Mouse (Mus musculus): ENCODE data around the gene Speer4e. TPM values are rescaled to one million over a fixed set of nuclear protein-coding genes. Genes with fewer than 3 reads are reported as not detected.
"Not testable (repeated sequence)": the region's sequence is repeated elsewhere in the genome, so short reads cannot be mapped to it uniquely, and the experiment has no call there.

The Speer4e gene
- total and polyA plus RNA-seq, 3 experiments = not detected

GRCm38 (mm10) chr5:14947482-14948198 lies 9.4 kb upstream of the Speer4e start:
- H3K36me3 ChIP-seq (replicated peaks in 1 of 2; ENCODE audit: control insufficient read depth in 1 of 2, insufficient read depth in 1 of 2, low read length in 1 of 2); dilution Hi-C loops (cut with MboI; ENCODE audit: extremely low pct_ligation_motif_present, extremely low pct_unique_long_range_greater_than_20kb, low sequenced_read_pairs); H3K4me2 ChIP-seq (ENCODE audit: insufficient read depth, low read depth, poor library complexity, severe bottlenecking); H3K4me3 ChIP-seq (replicated peaks in 1 of 3; ENCODE audit: low read depth in 2 of 3, low read length in 2 of 3, poor library complexity in 1 of 3); in situ Hi-C loops (cut with MboI; ENCODE audit: low pct_ligation_motif_present, low pct_unique_long_range_greater_than_20kb, low sequenced_read_pairs); DNase-seq (ENCODE audit: extremely low read depth); H3K27ac ChIP-seq (ENCODE audit: insufficient read depth, low read depth); H3K4me1 ChIP-seq (ENCODE audit: control insufficient read depth in 1 of 2, insufficient read depth in 2 of 2); H3K9ac ChIP-seq (ENCODE audit: insufficient read depth, low read depth); H3K79me2 ChIP-seq (replicated peaks; ENCODE audit: control insufficient read depth, extremely low read depth, insufficient read depth, poor library complexity, severe bottlenecking); H3K9me3 ChIP-seq (replicated peaks; ENCODE audit: low read length); H3K27me3 ChIP-seq (replicated peaks): not testable (repeated sequence)
- 0 out of 4 replicates have a peak, but pooled peaks of 1 of the 2 experiments have one; percentile 8 for TF ChIP-seq CTCF (conservative IDR thresholded peaks at IDR 0.05 in 1 of 2, IDR thresholded peaks at IDR 0.05 in 1 of 2; ENCODE audit: low read depth in 2 of 2, low read length in 2 of 2)

- H3K9me3 ChIP-seq (replicated peaks; ENCODE audit: low read length); H3K36me3 ChIP-seq (replicated peaks in 1 of 2; ENCODE audit: control insufficient read depth in 1 of 2, insufficient read depth in 1 of 2, low read length in 1 of 2); H3K27ac ChIP-seq (ENCODE audit: insufficient read depth, low read depth); in situ Hi-C loops (cut with MboI; ENCODE audit: low pct_ligation_motif_present, low pct_unique_long_range_greater_than_20kb, low sequenced_read_pairs); H3K4me3 ChIP-seq (replicated peaks in 1 of 3; ENCODE audit: low read depth in 2 of 3, low read length in 2 of 3, poor library complexity in 1 of 3); DNase-seq (ENCODE audit: extremely low read depth); H3K27me3 ChIP-seq (replicated peaks); H3K4me1 ChIP-seq (ENCODE audit: control insufficient read depth in 1 of 2, insufficient read depth in 2 of 2); H3K79me2 ChIP-seq (replicated peaks; ENCODE audit: control insufficient read depth, extremely low read depth, insufficient read depth, poor library complexity, severe bottlenecking); H3K9ac ChIP-seq (ENCODE audit: insufficient read depth, low read depth); dilution Hi-C loops (cut with MboI; ENCODE audit: extremely low pct_ligation_motif_present, extremely low pct_unique_long_range_greater_than_20kb, low sequenced_read_pairs); H3K4me2 ChIP-seq (ENCODE audit: insufficient read depth, low read depth, poor library complexity, severe bottlenecking): not testable (repeated sequence)
These were observed 7.3 kb upstream of the Speer4e start for GRCm38 (mm10) chr5:14945524-14945923.

- dilution Hi-C loops (cut with MboI; ENCODE audit: extremely low pct_ligation_motif_present, extremely low pct_unique_long_range_greater_than_20kb, low sequenced_read_pairs); H3K4me1 ChIP-seq (ENCODE audit: control insufficient read depth in 1 of 2, insufficient read depth in 2 of 2); H3K36me3 ChIP-seq (replicated peaks in 1 of 2; ENCODE audit: control insufficient read depth in 1 of 2, insufficient read depth in 1 of 2, low read length in 1 of 2); H3K79me2 ChIP-seq (replicated peaks; ENCODE audit: control insufficient read depth, extremely low read depth, insufficient read depth, poor library complexity, severe bottlenecking); DNase-seq (ENCODE audit: extremely low read depth); H3K9ac ChIP-seq (ENCODE audit: insufficient read depth, low read depth); in situ Hi-C loops (cut with MboI; ENCODE audit: low pct_ligation_motif_present, low pct_unique_long_range_greater_than_20kb, low sequenced_read_pairs); H3K4me2 ChIP-seq (ENCODE audit: insufficient read depth, low read depth, poor library complexity, severe bottlenecking); H3K4me3 ChIP-seq (replicated peaks in 1 of 3; ENCODE audit: low read depth in 2 of 3, low read length in 2 of 3, poor library complexity in 1 of 3); H3K27ac ChIP-seq (ENCODE audit: insufficient read depth, low read depth); H3K27me3 ChIP-seq (replicated peaks); H3K9me3 ChIP-seq (replicated peaks; ENCODE audit: low read length): not testable (repeated sequence)
These were observed 2.8 kb upstream of the Speer4e start for GRCm38 (mm10) chr5:14941043-14941442.

- in situ Hi-C loops (cut with MboI; ENCODE audit: low pct_ligation_motif_present, low pct_unique_long_range_greater_than_20kb, low sequenced_read_pairs); H3K79me2 ChIP-seq (replicated peaks; ENCODE audit: control insufficient read depth, extremely low read depth, insufficient read depth, poor library complexity, severe bottlenecking); H3K4me2 ChIP-seq (ENCODE audit: insufficient read depth, low read depth, poor library complexity, severe bottlenecking); H3K9ac ChIP-seq (ENCODE audit: insufficient read depth, low read depth); H3K9me3 ChIP-seq (replicated peaks; ENCODE audit: low read length); dilution Hi-C loops (cut with MboI; ENCODE audit: extremely low pct_ligation_motif_present, extremely low pct_unique_long_range_greater_than_20kb, low sequenced_read_pairs); H3K4me3 ChIP-seq (replicated peaks in 1 of 3; ENCODE audit: low read depth in 2 of 3, low read length in 2 of 3, poor library complexity in 1 of 3); H3K36me3 ChIP-seq (replicated peaks in 1 of 2; ENCODE audit: control insufficient read depth in 1 of 2, insufficient read depth in 1 of 2, low read length in 1 of 2); H3K4me1 ChIP-seq (ENCODE audit: control insufficient read depth in 1 of 2, insufficient read depth in 2 of 2); H3K27me3 ChIP-seq (replicated peaks); H3K27ac ChIP-seq (ENCODE audit: insufficient read depth, low read depth); DNase-seq (ENCODE audit: extremely low read depth): not testable (repeated sequence)
These were observed 4.5 kb downstream of the Speer4e start for GRCm38 (mm10) chr5:14933721-14934120.

Measured in CH12.LX (cell line).